Mouse (Mus musculus) brown adipose tissue, adult 24 weeks (tissue): ENCODE measurements at regions not wholly inside any gene's neighbourhood (a gene's known extent, or its start where the extent isn't known, plus 50 kb on each side); places are given as distances from the start of the nearest gene placed in this dataset.

Experiments
- H3K27ac ChIP-seq: fragments of 200-500 bp; replicated peaks from 2 replicates; pipeline ENCODE4 v1.5.1; 2012; ENCODE audit warnings: low read depth, mild to moderate bottlenecking, low read length
- H3K4me1 ChIP-seq: fragments of 200-500 bp; 2 replicates; pipeline ENCODE4 v1.6.1; 2012; ENCODE audit warnings: low read length, mixed read lengths; ENCODE audit not compliant: control insufficient read depth, insufficient read depth, insufficient read length
- H3K4me3 ChIP-seq: fragments of 200-500 bp; 2 replicates; pipeline ENCODE4 v1.5.1; 2012; ENCODE audit warnings: low read depth, mild to moderate bottlenecking, low read length, moderate library complexity; ENCODE audit not compliant: insufficient read depth

DNA sequence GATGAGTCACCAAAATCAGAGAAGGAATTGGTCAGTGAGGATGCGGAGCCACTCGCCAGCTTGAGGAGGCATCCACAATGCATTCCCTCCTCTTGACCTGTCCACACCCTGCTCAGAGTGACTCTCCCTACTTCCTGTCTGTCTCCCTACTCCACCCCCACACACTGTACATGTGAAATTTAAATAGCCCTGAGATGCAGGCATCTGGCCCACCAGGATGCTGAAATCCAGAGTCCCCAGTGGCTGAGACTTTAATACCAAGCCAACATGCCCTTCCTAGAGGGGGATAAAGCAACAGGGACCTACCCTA lies 201.6 kb upstream of the Sfswap start:
- peak overlapping the region; percentile 88 for H3K27ac ChIP-seq
- peaks cover 29% of the 10 kb centered on the region for H3K4me1 ChIP-seq
- H3K4me3 ChIP-seq = no peak overlapping the region

- 0 out of 2 replicates have a peak overlapping the region, but pooled peaks have one; percentile 8 for H3K27ac ChIP-seq
- H3K4me3 ChIP-seq = no peak overlapping the region
- peaks cover 25% of the 10 kb centered on the region for H3K4me1 ChIP-seq
Observed at GRCm38 (mm10) chr5:129300423-129300822, 200.6 kb upstream of the Sfswap start.

GRCm38 (mm10) chr5:129315626-129316025 lies 185.4 kb upstream of the Sfswap start:
- Histone ChIP-seq H3K4me3 (no peak overlapping the region), H3K27ac (no peak overlapping the region), H3K4me1 (no peaks in the 10 kb centered on the region)

DNA sequence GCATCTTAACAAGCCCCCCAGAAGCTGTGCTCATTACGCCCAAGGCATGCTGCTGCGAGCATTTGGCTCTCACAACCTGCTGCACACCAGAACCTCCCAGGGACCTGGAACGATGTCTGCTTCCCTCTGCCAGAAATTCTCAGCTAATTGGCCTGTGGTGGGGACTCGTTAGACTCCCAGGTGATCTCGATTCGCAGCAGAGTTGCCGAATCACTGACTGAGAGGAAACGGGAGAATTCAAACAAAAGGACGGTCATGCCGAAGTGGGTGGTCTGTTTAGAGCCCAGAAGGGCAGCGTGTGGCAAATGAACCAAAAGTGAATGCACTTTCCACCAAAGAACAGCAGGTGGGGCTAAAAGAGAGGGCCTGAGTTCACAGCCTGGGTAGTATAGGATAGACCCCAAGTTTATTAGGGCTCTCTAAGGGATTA lies 169.9 kb upstream of the Sfswap start:
- Histone ChIP-seq H3K27ac (no peak overlapping the region), H3K4me1 (no peaks in the 10 kb centered on the region), H3K4me3 (no peak overlapping the region)

GRCm38 (mm10) chr5:129332014-129332413 lies 169.0 kb upstream of the Sfswap start:
- Histone ChIP-seq H3K27ac (no peak overlapping the region), H3K4me1 (no peaks in the 10 kb centered on the region), H3K4me3 (no peak overlapping the region)

DNA sequence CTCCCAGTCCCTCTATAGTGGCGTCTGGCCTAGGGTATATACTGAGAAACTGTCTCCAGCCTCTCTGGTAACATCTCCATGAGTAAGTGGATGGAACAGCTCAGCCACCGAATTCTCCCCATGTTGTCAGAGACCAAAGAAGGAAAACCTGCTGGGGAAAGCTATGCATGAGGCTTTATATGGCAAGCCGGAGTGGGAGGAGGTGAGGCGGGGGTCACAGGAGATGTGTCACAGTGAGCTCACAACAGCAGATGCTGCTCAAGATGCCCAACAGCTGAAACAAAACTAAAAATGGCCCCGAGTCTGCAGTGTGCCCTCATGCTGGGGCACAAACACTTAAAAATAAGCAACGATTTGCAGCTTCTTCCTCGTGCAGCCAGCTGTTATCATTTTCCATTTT lies 162.5 kb upstream of the Sfswap start:
- H3K27ac ChIP-seq = no peak overlapping the region
- no peak overlapping the region for H3K4me3 ChIP-seq
- H3K4me1 ChIP-seq = no peaks in the 10 kb centered on the region

DNA sequence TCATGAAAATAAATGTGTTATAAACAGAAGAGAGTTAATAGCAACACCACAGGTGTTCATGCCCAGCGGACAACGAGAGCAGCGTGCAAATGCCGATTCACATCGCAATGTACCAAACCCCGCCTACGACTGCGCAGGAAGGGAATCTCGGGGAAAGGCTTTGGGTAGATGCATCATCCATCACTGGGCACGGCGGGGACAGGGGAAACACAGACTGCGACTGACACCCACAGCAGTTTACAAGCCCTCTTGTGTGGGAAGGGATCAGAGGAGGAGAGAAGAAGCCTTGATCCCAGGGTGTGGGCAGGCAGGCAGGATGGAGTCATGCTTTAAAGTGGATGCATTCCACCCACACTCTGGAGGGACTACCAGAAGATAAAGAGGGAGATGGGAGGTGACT lies 157.0 kb upstream of the Sfswap start:
- no peak overlapping the region for H3K4me3 ChIP-seq
- H3K4me1 ChIP-seq = no peaks in the 10 kb centered on the region
- no peak overlapping the region for H3K27ac ChIP-seq

DNA sequence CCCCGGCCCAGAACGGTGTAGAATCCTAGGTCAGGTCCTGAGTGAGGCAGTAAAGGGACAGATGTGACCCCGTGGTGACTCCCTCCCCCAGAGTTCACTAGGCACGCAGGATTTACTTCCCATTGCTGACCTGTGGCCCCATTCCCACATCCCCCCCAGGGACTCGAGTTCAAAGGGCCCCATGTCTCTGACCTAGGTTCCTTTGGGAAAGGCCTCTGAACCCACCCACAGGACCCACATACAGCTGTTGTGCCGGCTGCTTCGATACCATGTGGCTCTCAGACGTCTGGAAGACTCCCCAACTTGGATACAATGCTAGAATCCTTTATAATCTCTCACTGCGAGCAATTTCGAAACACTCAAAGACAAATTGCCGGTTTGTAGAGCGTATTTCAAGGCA lies 151.0 kb upstream of the Sfswap start:
- Histone ChIP-seq H3K4me1 (no peaks in the 10 kb centered on the region), H3K27ac (no peak overlapping the region)

GRCm38 (mm10) chr5:129353549-129353948 lies 147.5 kb upstream of the Sfswap start:
- Histone ChIP-seq H3K4me3 (no peak overlapping the region), H3K4me1 (no peaks in the 10 kb centered on the region), H3K27ac (no peak overlapping the region)

More for the DNA sequence above, 151.0 kb upstream of the Sfswap start:
- no peak overlapping the region for H3K4me3 ChIP-seq

DNA sequence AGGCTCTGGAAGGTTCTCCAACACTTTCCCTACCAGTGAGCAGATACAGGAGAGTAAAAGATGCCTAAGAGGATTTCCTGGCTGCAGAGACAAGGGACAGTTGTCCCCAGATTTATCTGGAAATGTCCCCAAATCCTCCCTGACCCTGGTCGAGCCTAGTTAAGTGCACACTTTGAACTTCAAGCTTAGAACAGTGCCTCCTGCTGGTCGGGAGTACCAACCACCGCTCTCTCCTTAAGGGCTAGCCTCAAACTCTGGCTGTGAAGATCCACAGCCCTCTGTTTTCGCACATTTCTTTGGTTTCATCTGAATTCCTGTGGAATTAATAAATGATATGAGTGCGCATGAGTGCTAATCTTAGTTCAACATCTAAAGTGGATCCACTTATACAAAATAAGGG lies 146.1 kb upstream of the Sfswap start:
- Histone ChIP-seq H3K27ac (no peak overlapping the region), H3K4me3 (no peak overlapping the region), H3K4me1 (no peaks in the 10 kb centered on the region)

DNA sequence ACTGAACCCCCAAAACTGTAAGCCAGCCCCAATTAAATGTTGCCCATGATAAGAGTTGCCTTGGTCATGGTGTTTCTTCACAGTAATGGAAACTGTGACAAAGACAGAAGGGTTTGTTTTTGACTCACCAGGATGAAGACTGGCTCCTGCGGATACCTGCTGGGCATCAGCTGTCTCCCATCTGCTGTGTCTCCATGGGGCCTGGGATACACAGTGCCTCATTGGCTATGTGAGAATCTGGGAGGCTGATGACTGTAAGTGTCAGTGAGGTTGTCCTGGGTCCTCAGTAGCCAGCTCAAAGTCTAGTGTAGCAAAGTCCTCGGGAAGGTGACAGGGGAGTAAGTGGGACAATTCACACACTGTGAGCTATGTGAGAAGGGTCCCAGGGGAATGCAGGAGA lies 139.5 kb upstream of the Sfswap start:
- H3K4me1 ChIP-seq = no peaks in the 10 kb centered on the region
- no peak overlapping the region for H3K27ac ChIP-seq

GRCm38 (mm10) chr5:129363189-129363588 lies 137.8 kb upstream of the Sfswap start:
- Histone ChIP-seq H3K4me1 (no peaks in the 10 kb centered on the region), H3K27ac (no peak overlapping the region), H3K4me3 (no peak overlapping the region)

More for the DNA sequence above, 139.5 kb upstream of the Sfswap start:
- H3K4me3 ChIP-seq = no peak overlapping the region

DNA sequence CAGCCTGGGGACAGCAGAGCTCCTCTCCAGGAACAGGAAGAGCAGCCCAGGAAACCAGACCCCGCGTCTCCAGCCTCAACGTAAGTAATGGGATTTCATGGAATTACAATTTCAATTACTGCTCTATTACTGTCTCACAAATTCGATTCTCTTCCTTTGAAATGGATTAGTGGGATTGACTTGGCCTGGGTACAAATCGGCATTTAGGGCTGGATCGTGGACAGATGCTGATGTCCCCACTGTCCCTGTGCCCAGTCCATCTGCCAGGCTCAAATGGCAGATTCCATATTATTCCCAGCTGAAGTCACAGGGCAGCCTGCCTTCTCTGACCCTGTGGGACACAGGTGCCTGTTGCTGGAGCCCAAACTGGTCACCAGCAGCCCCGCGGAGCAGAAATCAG lies 136.0 kb upstream of the Sfswap start:
- Histone ChIP-seq H3K4me1 (no peaks in the 10 kb centered on the region), H3K27ac (no peak overlapping the region), H3K4me3 (no peak overlapping the region)

DNA sequence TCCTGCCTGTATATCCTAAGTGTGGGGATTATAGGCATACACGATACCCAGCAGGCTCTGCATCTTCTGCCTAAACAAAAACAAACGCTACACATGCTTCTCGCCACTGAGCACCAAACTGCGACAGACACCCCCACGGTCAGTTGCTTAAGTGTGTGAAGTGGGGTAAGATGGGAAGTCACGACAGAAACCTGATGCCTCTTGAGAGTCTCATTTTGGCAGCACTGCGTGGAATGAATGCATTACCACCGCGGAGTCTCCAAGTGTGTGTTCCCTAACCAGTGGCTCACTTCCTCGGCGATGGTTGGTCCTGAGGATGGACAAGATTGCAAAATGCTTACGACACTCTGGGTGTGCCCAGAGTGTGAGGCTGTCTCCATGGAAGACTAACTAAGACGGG lies 133.8 kb upstream of the Sfswap start:
- Histone ChIP-seq H3K4me3 (no peak overlapping the region), H3K4me1 (no peaks in the 10 kb centered on the region)

DNA sequence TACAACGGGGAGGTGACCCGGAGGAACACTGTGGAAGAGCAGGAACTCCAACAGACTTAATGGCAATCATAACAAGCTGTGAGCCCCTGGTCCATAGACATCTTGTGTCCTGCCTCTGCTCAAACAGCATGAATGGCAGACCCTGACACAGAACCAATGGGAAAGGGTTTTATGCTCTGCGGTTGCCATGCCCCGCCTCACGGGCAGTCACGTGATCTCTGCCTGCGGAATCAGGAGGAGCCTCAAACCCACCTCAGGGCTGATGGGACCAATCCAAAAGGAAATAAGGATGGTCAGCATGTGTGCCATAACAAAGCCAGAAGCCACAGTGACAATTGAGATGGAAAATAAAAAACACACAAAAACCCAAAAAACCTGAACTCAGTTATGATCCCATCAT lies 120.2 kb upstream of the Sfswap start:
- Histone ChIP-seq H3K27ac (no peak overlapping the region), H3K4me1 (no peaks in the 10 kb centered on the region), H3K4me3 (no peak overlapping the region)

More for the DNA sequence above, 133.8 kb upstream of the Sfswap start:
- H3K27ac ChIP-seq = no peak overlapping the region

DNA sequence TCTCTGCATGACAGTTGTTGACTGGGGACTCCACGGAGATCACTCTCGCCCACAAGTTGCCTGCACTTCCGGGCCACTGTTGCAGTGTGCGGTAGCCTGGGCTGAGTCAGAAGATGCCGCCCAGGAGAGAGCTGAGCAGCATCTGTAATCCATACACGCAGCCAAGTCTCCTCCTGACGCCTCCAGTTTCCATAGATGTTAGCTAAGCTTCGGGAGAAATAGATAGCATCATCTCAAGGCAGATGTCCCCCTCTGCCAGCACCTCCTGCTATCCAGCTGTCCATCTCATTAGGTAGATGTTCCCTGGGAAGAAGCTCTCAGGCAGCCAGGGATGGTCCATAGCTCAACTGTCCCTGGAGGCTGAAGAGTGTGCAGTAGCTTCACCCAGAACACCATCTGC lies 116.0 kb upstream of the Sfswap start:
- Histone ChIP-seq H3K27ac (no peak overlapping the region), H3K4me3 (no peak overlapping the region), H3K4me1 (no peaks in the 10 kb centered on the region)
